Mouse (Mus musculus) C2C12 (cell line): ENCODE results near the gene Elfn2. TPM values are rescaled to one million over a fixed set of nuclear protein-coding genes. Genes with fewer than 3 reads are reported as not detected.

Experiments used
- H3K27me3 ChIP-seq: one replicate; pipeline ENCODE4 v1.6.1; 2011; ENCODE audit not compliant: control insufficient read depth, insufficient read depth, insufficient read length
- H3K36me3 ChIP-seq: one replicate; pipeline ENCODE4 v1.6.1; 2011; ENCODE audit not compliant: control insufficient read depth, insufficient read depth
- H3K4me3 ChIP-seq: one replicate; pipeline ENCODE4 v1.5.1; 2011; ENCODE audit warnings: mild to moderate bottlenecking, control low read depth; ENCODE audit not compliant: poor library complexity, insufficient read depth, severe bottlenecking
- H3K79me2 ChIP-seq: one replicate; pipeline ENCODE4 v1.6.1; 2011; ENCODE audit not compliant: control insufficient read depth, insufficient read depth
- H3K79me3 ChIP-seq: one replicate; pipeline ENCODE4 v1.6.1; 2011; ENCODE audit warnings: low read depth, control low read depth
- H3ac ChIP-seq: one replicate; pipeline ENCODE3; 2011; ENCODE audit warnings: low read depth; ENCODE audit not compliant: control insufficient read depth, insufficient read length
- CEBPB ChIP-seq: IDR thresholded peaks from one replicate; pipeline ENCODE4 v1.6.1; 2011; ENCODE audit warnings: low read depth, mild to moderate bottlenecking, control low read depth, moderate library complexity
- CTCF ChIP-seq: IDR thresholded peaks from one replicate; pipeline ENCODE4 v1.5.1; 2011; ENCODE audit not compliant: control insufficient read depth, insufficient read depth, insufficient read length
- FOSL1 ChIP-seq: IDR thresholded peaks from one replicate; pipeline ENCODE4 v1.8.0; 2011; ENCODE audit warnings: mild to moderate bottlenecking, low read length; ENCODE audit not compliant: poor library complexity, insufficient read depth, severe bottlenecking
- MAX ChIP-seq: IDR thresholded peaks from one replicate; pipeline ENCODE4 v1.6.1; 2011; ENCODE audit warnings: mild to moderate bottlenecking, control low read depth
- MYOD1 ChIP-seq: IDR thresholded peaks from one replicate; pipeline ENCODE4 v1.6.1; 2011; ENCODE audit warnings: low read depth; ENCODE audit not compliant: control insufficient read depth, insufficient read length
- MYOG ChIP-seq: IDR thresholded peaks from one replicate; pipeline ENCODE4 v1.6.1; 2011; ENCODE audit not compliant: control insufficient read depth, insufficient read length; ENCODE audit errors: extremely low read depth
- USF1 ChIP-seq: IDR thresholded peaks from one replicate; pipeline ENCODE4 v1.6.1; 2011; ENCODE audit warnings: low read depth, mild to moderate bottlenecking, control low read depth, moderate library complexity
- polyA plus RNA-seq: library from polyadenylated mRNA; unstranded; fragments of >200 nt; fragmentation: generic; extraction: Trizol; gene quantifications from one replicate; pipeline ENCODE4 v1.2.1, GENCODE M21; 2012; ENCODE audit warnings: missing spikeins

The Elfn2 gene
- polyA plus RNA-seq, 1 experiment = not detected

GRCm38 (mm10) chr15:78699513-78699912 is 19.1 kb downstream of the Elfn2 start:
- H3K36me3 ChIP-seq = no peaks in the 10 kb centered on the region
- H3K79me3 ChIP-seq = no peaks in the 10 kb centered on the region
- no peaks in the 10 kb centered on the region for H3K79me2 ChIP-seq
- peaks cover 89% of the 10 kb centered on the region for H3K27me3 ChIP-seq
- TF ChIP-seq CEBPB (no peak), CTCF (no peak), MAX (no peak), MYOD1 (no peak), MYOG (no peak), USF1 (no peak), FOSL1 (no peak)
- no peak overlapping the region for H3K4me3 ChIP-seq
- H3ac ChIP-seq = no peak overlapping the region

- Histone ChIP-seq H3ac (no peak overlapping the region), H3K79me2 (no peaks in the 10 kb centered on the region), H3K27me3 (peaks cover 89% of the 10 kb centered on the region), H3K36me3 (no peaks in the 10 kb centered on the region), H3K4me3 (no peak overlapping the region), H3K79me3 (no peaks in the 10 kb centered on the region)
- TF ChIP-seq FOSL1 (no peak), CTCF (no peak), MYOG (no peak), MYOD1 (no peak)
Observed at GRCm38 (mm10) chr15:78698491-78699135, 20.0 kb downstream of the Elfn2 start.

GRCm38 (mm10) chr15:78698084-78698483 is 20.5 kb downstream of the Elfn2 start:
- Histone ChIP-seq H3K4me3 (no peak overlapping the region), H3ac (no peak overlapping the region), H3K27me3 (peaks cover 89% of the 10 kb centered on the region), H3K36me3 (no peaks in the 10 kb centered on the region), H3K79me3 (no peaks in the 10 kb centered on the region), H3K79me2 (no peaks in the 10 kb centered on the region)
- TF ChIP-seq MYOG (no peak), MYOD1 (no peak), MAX (no peak), USF1 (no peak), CEBPB (no peak), CTCF (no peak), FOSL1 (no peak)

- no peaks in the 10 kb centered on the region for H3K36me3 ChIP-seq
- no peak overlapping the region for H3K4me3 ChIP-seq
- no peak overlapping the region for H3ac ChIP-seq
- peaks cover 97% of the 10 kb centered on the region for H3K27me3 ChIP-seq
- TF ChIP-seq USF1 = no peak
- TF ChIP-seq FOSL1 = no peak
- TF ChIP-seq MYOG = no peak
- TF ChIP-seq CTCF = no peak
- no peak for TF ChIP-seq MAX
- TF ChIP-seq MYOD1 = no peak
- no peak for TF ChIP-seq CEBPB
- no peaks in the 10 kb centered on the region for H3K79me2 ChIP-seq
- no peaks in the 10 kb centered on the region for H3K79me3 ChIP-seq
Observed at GRCm38 (mm10) chr15:78695745-78696144, 22.8 kb downstream of the Elfn2 start.

- Histone ChIP-seq H3K27me3 (peaks cover 100% of the 10 kb centered on the region), H3ac (no peak overlapping the region), H3K79me2 (no peaks in the 10 kb centered on the region), H3K4me3 (no peak overlapping the region), H3K36me3 (no peaks in the 10 kb centered on the region), H3K79me3 (no peaks in the 10 kb centered on the region)
- no peak for TF ChIP-seq MYOG
- TF ChIP-seq MYOD1 = no peak
Observed at GRCm38 (mm10) chr15:78692505-78692904, 26.1 kb downstream of the Elfn2 start.

- H3K27me3 ChIP-seq = peaks cover 100% of the 10 kb centered on the region
- no peaks in the 10 kb centered on the region for H3K79me3 ChIP-seq
- TF ChIP-seq MYOG = no peak
- TF ChIP-seq MYOD1 = no peak
- TF ChIP-seq CEBPB = no peak
- TF ChIP-seq CTCF = no peak
- TF ChIP-seq USF1 = no peak
- TF ChIP-seq FOSL1 = no peak
- TF ChIP-seq MAX = no peak
Observed at GRCm38 (mm10) chr15:78690716-78691115, 27.9 kb downstream of the Elfn2 start.

More at GRCm38 (mm10) chr15:78690716-78691115, 27.9 kb downstream of the Elfn2 start:
- H3ac ChIP-seq = no peak overlapping the region
- no peak overlapping the region for H3K4me3 ChIP-seq
- H3K36me3 ChIP-seq = no peaks in the 10 kb centered on the region
- H3K79me2 ChIP-seq = no peaks in the 10 kb centered on the region
